Mouse (Mus musculus): ENCODE results near the gene Stambp. TPM values are rescaled to one million over a fixed set of nuclear protein-coding genes. Genes with fewer than 3 reads are reported as not detected.
"Not testable (repeated sequence)": the region's sequence is repeated elsewhere in the genome, so short reads cannot be mapped to it uniquely, and the experiment has no call there.

The Stambp gene
- polyA plus RNA-seq, 1 experiment from 2014 or later: 26.4 TPM

GRCm38 (mm10) chr6:83592051-83592450 is 19.5 kb upstream of the Stambp start:
- TF ChIP-seq CTCF (IDR thresholded peaks at IDR 0.05; ENCODE audit: low read depth): no peak
- TF ChIP-seq EP300 (optimal IDR thresholded peaks at IDR 0.05): no peak
- DNase-seq (ENCODE audit: low spot score) (no peak), ATAC-seq (ENCODE audit: low FRiP score, low TSS enrichment) (no peak)
- H3K4me3 ChIP-seq (ENCODE audit: low read depth, low read length): no peak overlapping the region
- H3K27ac ChIP-seq (replicated peaks): no peak overlapping the region
- H3K36me3 ChIP-seq (ENCODE audit: control insufficient read depth, insufficient read depth, low read length): no peaks in the 10 kb centered on the region
- no peak overlapping the region for H3K4me2 ChIP-seq (replicated peaks; ENCODE audit: low read depth)
- no peaks in the 10 kb centered on the region for H3K4me1 ChIP-seq (replicated peaks; ENCODE audit: control insufficient read depth, insufficient read depth)
- no peak overlapping the region for H3K9ac ChIP-seq (ENCODE audit: low read length)
- 66% methylated on average over 8 of the region's 8 CpGs for WGBS
- H3K9me3 ChIP-seq (ENCODE audit: control insufficient read depth, low read length): no peaks in the 10 kb centered on the region
- H3K27me3 ChIP-seq (ENCODE audit: control insufficient read depth, insufficient read depth, low read length): no peaks in the 10 kb centered on the region

- H3K9me3 ChIP-seq (ENCODE audit: control insufficient read depth, low read length): no peaks in the 10 kb centered on the region
- no peaks in the 10 kb centered on the region for H3K36me3 ChIP-seq (ENCODE audit: control insufficient read depth, insufficient read depth, low read length)
- H3K4me3 ChIP-seq (ENCODE audit: low read depth, low read length): no peak overlapping the region
- no peaks in the 10 kb centered on the region for H3K27me3 ChIP-seq (ENCODE audit: control insufficient read depth, insufficient read depth, low read length)
- ATAC-seq (ENCODE audit: low FRiP score, low TSS enrichment) (no peak), DNase-seq (ENCODE audit: low spot score) (no peak)
- H3K4me2 ChIP-seq (replicated peaks; ENCODE audit: low read depth): no peak overlapping the region
- no peak overlapping the region for H3K27ac ChIP-seq (replicated peaks)
- no peak for TF ChIP-seq CTCF (IDR thresholded peaks at IDR 0.05; ENCODE audit: low read depth)
- TF ChIP-seq EP300 (optimal IDR thresholded peaks at IDR 0.05): no peak
- H3K9ac ChIP-seq (ENCODE audit: low read length): no peak overlapping the region
- H3K4me1 ChIP-seq (replicated peaks; ENCODE audit: control insufficient read depth, insufficient read depth): no peaks in the 10 kb centered on the region
- WGBS: 84% methylated on average over 3 of the region's 3 CpGs
Measured at GRCm38 (mm10) chr6:83590301-83590700, 17.8 kb upstream of the Stambp start.

DNA sequence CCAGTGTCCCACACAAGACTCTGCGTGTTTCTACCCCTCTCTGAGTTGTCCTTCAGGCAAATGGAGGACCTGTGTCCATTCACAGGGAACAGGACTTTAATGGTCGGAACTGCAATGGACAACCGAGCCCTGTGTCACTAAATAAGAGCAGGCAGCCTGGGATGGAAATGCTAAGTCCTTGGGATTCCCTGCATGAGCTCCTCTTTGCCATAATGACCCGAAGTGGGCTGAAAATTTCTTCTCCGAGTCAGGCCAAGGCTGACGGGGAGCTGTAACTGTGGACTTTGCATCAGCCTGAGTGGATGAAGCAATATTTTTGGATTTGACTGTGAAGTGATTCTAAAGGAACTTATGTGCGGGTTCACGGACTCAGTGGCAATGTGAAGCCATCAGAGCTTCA is 14.7 kb upstream of the Stambp start:
- H3K4me3 ChIP-seq (ENCODE audit: low read depth, low read length); H3K9ac ChIP-seq (ENCODE audit: low read length); H3K36me3 ChIP-seq (ENCODE audit: control insufficient read depth, insufficient read depth, low read length); H3K4me2 ChIP-seq (replicated peaks; ENCODE audit: low read depth); ATAC-seq (ENCODE audit: low FRiP score, low TSS enrichment); H3K27me3 ChIP-seq (ENCODE audit: control insufficient read depth, insufficient read depth, low read length); H3K4me1 ChIP-seq (replicated peaks; ENCODE audit: control insufficient read depth, insufficient read depth); H3K27ac ChIP-seq (replicated peaks); DNase-seq (ENCODE audit: low spot score); H3K9me3 ChIP-seq (ENCODE audit: control insufficient read depth, low read length): not testable (repeated sequence)
- 89% methylated on average over 8 of the region's 8 CpGs for WGBS

- not testable (repeated sequence) for DNase-seq (ENCODE audit: low spot score); H3K27ac ChIP-seq (replicated peaks); H3K4me2 ChIP-seq (replicated peaks; ENCODE audit: low read depth); H3K4me1 ChIP-seq (replicated peaks; ENCODE audit: control insufficient read depth, insufficient read depth); H3K4me3 ChIP-seq (ENCODE audit: low read depth, low read length); H3K9ac ChIP-seq (ENCODE audit: low read length); ATAC-seq (ENCODE audit: low FRiP score, low TSS enrichment); H3K9me3 ChIP-seq (ENCODE audit: control insufficient read depth, low read length); H3K36me3 ChIP-seq (ENCODE audit: control insufficient read depth, insufficient read depth, low read length); H3K27me3 ChIP-seq (ENCODE audit: control insufficient read depth, insufficient read depth, low read length)
- WGBS: 77% methylated on average over 9 of the region's 9 CpGs
Measured at GRCm38 (mm10) chr6:83585328-83585727, 12.8 kb upstream of the Stambp start.

- TF ChIP-seq EP300 (optimal IDR thresholded peaks at IDR 0.05) (no peak), CTCF (IDR thresholded peaks at IDR 0.05; ENCODE audit: low read depth) (no peak)
- Histone ChIP-seq H3K9me3 (ENCODE audit: control insufficient read depth, low read length) (no peaks in the 10 kb centered on the region), H3K27me3 (ENCODE audit: control insufficient read depth, insufficient read depth, low read length) (no peaks in the 10 kb centered on the region), H3K4me1 (replicated peaks; ENCODE audit: control insufficient read depth, insufficient read depth) (no peaks in the 10 kb centered on the region), H3K27ac (replicated peaks) (no peak overlapping the region), H3K4me3 (ENCODE audit: low read depth, low read length) (no peak overlapping the region), H3K9ac (ENCODE audit: low read length) (no peak overlapping the region), H3K4me2 (replicated peaks; ENCODE audit: low read depth) (no peak overlapping the region), H3K36me3 (ENCODE audit: control insufficient read depth, insufficient read depth, low read length) (no peaks in the 10 kb centered on the region)
- WGBS: 71% methylated on average over 2 of the region's 2 CpGs
- no peak for DNase-seq (ENCODE audit: low spot score)
- no peak for ATAC-seq (ENCODE audit: low FRiP score, low TSS enrichment)
Measured at GRCm38 (mm10) chr6:83583591-83583990, 11.1 kb upstream of the Stambp start.

GRCm38 (mm10) chr6:83582938-83583270 is 10.4 kb upstream of the Stambp start:
- Histone ChIP-seq H3K27ac (replicated peaks) (no peak overlapping the region), H3K36me3 (ENCODE audit: control insufficient read depth, insufficient read depth, low read length) (no peaks in the 10 kb centered on the region), H3K27me3 (ENCODE audit: control insufficient read depth, insufficient read depth, low read length) (no peaks in the 10 kb centered on the region), H3K4me3 (ENCODE audit: low read depth, low read length) (no peak overlapping the region), H3K9me3 (ENCODE audit: control insufficient read depth, low read length) (no peaks in the 10 kb centered on the region), H3K4me2 (replicated peaks; ENCODE audit: low read depth) (no peak overlapping the region), H3K9ac (ENCODE audit: low read length) (peak overlapping the region; percentile 18; the same call in 1 of the 2 replicates), H3K4me1 (replicated peaks; ENCODE audit: control insufficient read depth, insufficient read depth) (no peaks in the 10 kb centered on the region)
- peak; percentile 57; the same call in 1 of the 2 replicates for ATAC-seq (ENCODE audit: low FRiP score, low TSS enrichment)
- peak; percentile 36 for DNase-seq (ENCODE audit: low spot score)
- WGBS: 1% methylated on average over 6 of the region's 6 CpGs
- TF ChIP-seq EP300 (optimal IDR thresholded peaks at IDR 0.05) (no peak), CTCF (IDR thresholded peaks at IDR 0.05; ENCODE audit: low read depth) (peak; percentile 88)
